Mouse (Mus musculus) myocyte (in vitro differentiated cells): ENCODE data around the gene Lgals4. TPM values are rescaled to one million over a fixed set of nuclear protein-coding genes. Genes with fewer than 3 reads are reported as not detected.

Source experiments
- H3K27me3 ChIP-seq: one replicate; pipeline ENCODE4 v1.6.1; 2011; ENCODE audit not compliant: control insufficient read depth, insufficient read depth, insufficient read length
- H3K36me3 ChIP-seq: one replicate; pipeline ENCODE4 v1.6.1; 2011; ENCODE audit not compliant: control insufficient read depth, insufficient read depth
- H3K4me2 ChIP-seq: one replicate; pipeline ENCODE4 v1.6.1; 2011; ENCODE audit warnings: low read depth, control low read depth
- H3K4me3 ChIP-seq: one replicate; pipeline ENCODE4 v1.5.1; 2011; ENCODE audit warnings: mild to moderate bottlenecking, control low read depth, moderate library complexity
- H3K79me2 ChIP-seq: one replicate; pipeline ENCODE4 v1.6.1; 2011; ENCODE audit not compliant: control insufficient read depth, insufficient read depth
- H3ac ChIP-seq: one replicate; pipeline ENCODE4 v1.6.1; 2011; ENCODE audit not compliant: control insufficient read depth, insufficient read length
- CEBPB ChIP-seq: IDR thresholded peaks from 2 replicates; pipeline ENCODE4 v1.6.1; 2011; ENCODE audit warnings: mild to moderate bottlenecking, moderate library complexity; ENCODE audit not compliant: poor library complexity, insufficient read depth, severe bottlenecking
- E2F4 ChIP-seq: IDR thresholded peaks from one replicate; pipeline ENCODE4 v1.6.1; 2011; ENCODE audit warnings: mild to moderate bottlenecking, control low read depth, moderate library complexity; ENCODE audit not compliant: insufficient read depth
- MAX ChIP-seq: IDR thresholded peaks from one replicate; pipeline ENCODE4 v1.6.1; 2011; ENCODE audit warnings: low read depth, mild to moderate bottlenecking, control low read depth
- MYOD1 ChIP-seq, 3 experiments: IDR thresholded peaks; one replicate each; pipeline ENCODE4 v1.6.1; 2011; ENCODE audit warnings: control low read depth in 2 of 3, low read depth in 2 of 3, mild to moderate bottlenecking in 2 of 3, moderate library complexity in 1 of 3; ENCODE audit not compliant: insufficient read length in 2 of 3, control insufficient read depth in 1 of 3
- MYOG ChIP-seq, 3 experiments: IDR thresholded peaks; one replicate each; pipeline ENCODE4 v1.6.1; 2011; ENCODE audit warnings: control low read depth in 2 of 3, low read depth in 2 of 3, mild to moderate bottlenecking in 2 of 3; ENCODE audit not compliant: insufficient read length in 2 of 3, control insufficient read depth in 1 of 3, insufficient read depth in 1 of 3
- POLR2A ChIP-seq: IDR thresholded peaks from one replicate; pipeline ENCODE4 v1.6.1; 2011; ENCODE audit warnings: low read depth, mild to moderate bottlenecking, control low read depth, moderate library complexity; ENCODE audit not compliant: insufficient read length
- POLR2AphosphoS2 ChIP-seq: IDR thresholded peaks from one replicate; pipeline ENCODE4 v1.6.1; 2011; ENCODE audit warnings: low read depth, control low read depth; ENCODE audit not compliant: insufficient read length
- REST ChIP-seq: IDR thresholded peaks from one replicate; pipeline ENCODE4 v1.6.1; 2011; ENCODE audit warnings: mild to moderate bottlenecking, control low read depth, moderate library complexity; ENCODE audit not compliant: insufficient read depth, insufficient read length
- SRF ChIP-seq: IDR thresholded peaks from one replicate; pipeline ENCODE4 v1.6.1; 2011; ENCODE audit warnings: low read depth; ENCODE audit not compliant: control insufficient read depth, insufficient read length
- TCF12 ChIP-seq: IDR thresholded peaks from one replicate; pipeline ENCODE4 v1.6.1; 2011; ENCODE audit warnings: mild to moderate bottlenecking, control low read depth; ENCODE audit not compliant: poor library complexity, insufficient read depth, severe bottlenecking
- TCF3 ChIP-seq: IDR thresholded peaks from one replicate; pipeline ENCODE4 v1.6.1; 2011; ENCODE audit warnings: low read depth, control low read depth; ENCODE audit not compliant: insufficient read length
- USF1 ChIP-seq: IDR thresholded peaks from one replicate; pipeline ENCODE4 v1.6.1; 2011; ENCODE audit warnings: low read depth, mild to moderate bottlenecking, control low read depth, moderate library complexity
- polyA plus RNA-seq: library from polyadenylated mRNA; unstranded; fragments of >200 nt; fragmentation: generic; extraction: Trizol; gene quantifications from one replicate; pipeline ENCODE4 v1.2.1, GENCODE M21; 2012; ENCODE audit warnings: missing spikeins

Gene Lgals4
- polyA plus RNA-seq, 1 experiment = 3.0 TPM

DNA sequence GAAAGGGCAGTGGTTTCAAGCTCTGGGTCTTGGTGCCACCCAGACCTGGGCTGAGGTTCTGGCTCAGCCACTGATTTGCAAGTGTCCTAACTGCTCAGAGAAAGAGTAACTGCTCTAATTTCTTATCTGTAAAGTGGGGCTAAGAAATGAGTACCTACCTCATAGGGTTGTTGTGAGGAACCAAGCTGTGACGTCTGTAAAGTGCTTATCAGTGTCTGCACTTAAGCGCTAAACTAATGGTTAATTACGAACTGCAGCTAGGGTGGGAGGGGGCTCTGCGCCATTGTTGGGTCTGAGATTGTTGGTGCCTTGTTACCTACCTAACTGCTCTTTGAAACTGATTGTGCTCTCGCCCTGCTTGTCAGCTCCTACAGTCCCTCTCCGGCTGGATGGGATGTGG lies 16.1 kb upstream of the Lgals4 start:
- TF ChIP-seq POLR2AphosphoS2 (peak; percentile 16), CEBPB (no peak)
- H3ac ChIP-seq = no peak overlapping the region
- peaks cover 59% of the 10 kb centered on the region for H3K79me2 ChIP-seq
- no peaks in the 10 kb centered on the region for H3K27me3 ChIP-seq
- no peak overlapping the region for H3K4me3 ChIP-seq
- H3K4me2 ChIP-seq = no peak overlapping the region
- H3K36me3 ChIP-seq = peaks cover 80% of the 10 kb centered on the region

DNA sequence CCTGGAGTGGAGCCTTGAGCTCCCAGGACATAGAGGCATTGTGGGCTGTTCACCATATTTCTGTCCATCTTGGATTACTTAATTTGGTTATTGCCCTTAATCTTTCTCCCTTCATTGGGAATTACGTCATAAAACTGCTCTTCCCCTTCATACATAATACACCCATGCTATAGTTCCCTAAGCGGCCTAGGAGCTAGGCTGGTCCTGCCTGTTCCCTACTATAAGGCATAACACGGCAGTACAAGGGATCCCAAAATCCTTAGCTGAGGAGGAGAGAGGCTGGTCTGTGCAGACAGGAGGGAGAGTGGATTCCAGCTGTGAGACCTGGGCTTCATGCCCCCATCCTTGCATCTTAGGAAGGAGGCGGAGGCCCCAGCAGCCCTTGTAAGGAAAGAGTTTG lies 15.7 kb upstream of the Lgals4 start:
- Histone ChIP-seq H3ac (no peak overlapping the region), H3K4me2 (no peak overlapping the region), H3K79me2 (peaks cover 55% of the 10 kb centered on the region), H3K27me3 (no peaks in the 10 kb centered on the region), H3K36me3 (peaks cover 83% of the 10 kb centered on the region), H3K4me3 (no peak overlapping the region)
- no peak for TF ChIP-seq MYOG (IDR thresholded peaks at IDR 0.05; ENCODE audit: control insufficient read depth in 1 of 3, insufficient read depth in 1 of 3, insufficient read length in 2 of 3, low read depth in 2 of 3)
- no peak for TF ChIP-seq POLR2A
- no peak for TF ChIP-seq SRF
- TF ChIP-seq USF1 = no peak
- no peak for TF ChIP-seq REST
- no peak for TF ChIP-seq CEBPB
- TF ChIP-seq MYOD1 (IDR thresholded peaks at IDR 0.05; ENCODE audit: control insufficient read depth in 1 of 3, insufficient read length in 2 of 3, low read depth in 2 of 3) = no peak
- TF ChIP-seq TCF12 = no peak
- TF ChIP-seq MAX = no peak
- TF ChIP-seq TCF3 = no peak
- TF ChIP-seq POLR2AphosphoS2 = no peak
- TF ChIP-seq E2F4 = no peak

DNA sequence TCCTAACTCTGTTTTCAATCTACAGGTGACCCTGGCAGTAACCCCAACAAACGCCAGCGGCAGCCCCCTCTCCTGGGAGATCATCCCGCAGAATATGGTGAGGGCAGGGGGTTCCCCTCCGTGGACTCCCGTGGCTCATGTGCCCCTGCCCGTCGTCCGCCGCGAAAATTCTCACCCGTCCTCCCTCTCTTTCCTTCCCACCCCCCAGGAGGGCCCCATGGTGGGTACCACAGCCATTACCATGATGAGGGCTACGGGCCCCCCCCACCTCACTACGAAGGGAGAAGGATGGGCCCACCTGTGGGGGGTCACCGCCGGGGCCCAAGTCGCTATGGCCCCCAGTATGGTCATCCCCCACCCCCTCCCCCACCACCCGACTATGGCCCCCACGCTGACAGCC lies 15.2 kb upstream of the Lgals4 start:
- H3K4me2 ChIP-seq = no peak overlapping the region
- peaks cover 50% of the 10 kb centered on the region for H3K79me2 ChIP-seq
- H3K4me3 ChIP-seq = no peak overlapping the region
- peaks cover 82% of the 10 kb centered on the region for H3K36me3 ChIP-seq
- H3K27me3 ChIP-seq = no peaks in the 10 kb centered on the region
- no peak overlapping the region for H3ac ChIP-seq
- TF ChIP-seq E2F4 = no peak
- TF ChIP-seq MAX = no peak
- no peak for TF ChIP-seq CEBPB
- TF ChIP-seq POLR2A = no peak
- TF ChIP-seq MYOD1 (IDR thresholded peaks at IDR 0.05; ENCODE audit: control insufficient read depth in 1 of 3, insufficient read length in 2 of 3, low read depth in 2 of 3) = no peak
- TF ChIP-seq USF1 = no peak
- no peak for TF ChIP-seq TCF12
- TF ChIP-seq REST = no peak
- TF ChIP-seq MYOG (IDR thresholded peaks at IDR 0.05; ENCODE audit: control insufficient read depth in 1 of 3, insufficient read depth in 1 of 3, insufficient read length in 2 of 3, low read depth in 2 of 3) = no peak
- TF ChIP-seq TCF3 = no peak
- no peak for TF ChIP-seq POLR2AphosphoS2
- no peak for TF ChIP-seq SRF

DNA sequence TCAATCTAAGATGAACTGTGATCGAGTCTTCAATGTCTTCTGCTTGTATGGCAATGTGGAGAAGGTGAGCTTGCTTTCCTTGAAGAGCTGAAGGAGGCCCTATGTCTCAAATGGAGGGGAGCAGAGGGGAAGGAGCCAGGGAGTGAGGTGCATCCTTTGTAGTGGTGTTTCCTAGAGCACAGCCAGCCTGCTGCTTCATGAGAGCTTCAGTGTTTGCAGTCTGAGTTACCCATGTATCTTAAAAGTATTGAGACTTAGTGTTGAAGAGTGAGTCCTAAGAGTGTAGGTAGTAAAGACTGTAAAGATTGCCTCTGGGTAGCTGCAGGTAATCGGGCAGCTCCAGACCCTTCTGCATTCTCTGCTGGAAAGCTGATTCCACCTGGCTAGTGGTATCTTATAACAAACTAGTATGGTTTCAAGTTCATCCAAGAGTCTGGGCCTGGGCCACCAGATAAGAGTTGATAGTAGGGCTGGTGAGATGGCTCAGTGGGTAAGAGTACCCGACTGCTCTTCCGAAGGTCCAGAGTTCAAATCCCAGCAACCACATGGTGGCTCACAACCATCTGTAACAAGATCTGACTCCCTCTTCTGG lies 14.7 kb upstream of the Lgals4 start:
- Histone ChIP-seq H3K79me2 (peaks cover 45% of the 10 kb centered on the region), H3ac (no peak overlapping the region), H3K36me3 (peaks cover 77% of the 10 kb centered on the region), H3K4me3 (no peak overlapping the region), H3K4me2 (no peak overlapping the region), H3K27me3 (no peaks in the 10 kb centered on the region)
- no peak for TF ChIP-seq SRF
- peak; percentile 61 for TF ChIP-seq POLR2AphosphoS2
- TF ChIP-seq USF1 = no peak
- TF ChIP-seq E2F4 = no peak
- no peak for TF ChIP-seq MYOG (IDR thresholded peaks at IDR 0.05; ENCODE audit: control insufficient read depth in 1 of 3, insufficient read depth in 1 of 3, insufficient read length in 2 of 3, low read depth in 2 of 3)
- no peak for TF ChIP-seq TCF12
- no peak for TF ChIP-seq REST

DNA sequence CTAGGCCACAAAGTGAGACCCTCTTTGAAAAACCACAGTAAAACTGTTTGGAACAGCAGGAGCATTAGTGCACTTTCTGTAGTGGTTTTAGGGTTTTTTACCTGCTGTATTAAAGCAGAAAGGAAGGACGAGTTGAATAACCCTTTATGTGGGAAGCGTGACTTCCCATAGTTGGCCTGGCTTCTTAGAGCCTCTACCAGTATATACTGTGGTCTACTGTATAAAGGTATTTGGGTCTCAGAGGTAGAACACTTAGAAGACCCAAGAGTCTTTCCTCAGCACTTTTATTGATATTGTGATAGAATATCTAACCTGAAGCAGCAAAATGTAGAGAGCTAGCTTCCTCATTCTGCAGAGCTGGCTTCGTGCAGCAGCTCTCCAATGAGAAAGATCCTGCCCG lies 14.1 kb upstream of the Lgals4 start:
- peak overlapping the region; percentile 51 for H3K4me2 ChIP-seq

More for the DNA sequence above, 14.1 kb upstream of the Lgals4 start:
- H3K27me3 ChIP-seq = no peaks in the 10 kb centered on the region
- H3ac ChIP-seq = no peak overlapping the region
- peaks cover 70% of the 10 kb centered on the region for H3K36me3 ChIP-seq
- peaks cover 39% of the 10 kb centered on the region for H3K79me2 ChIP-seq
- no peak overlapping the region for H3K4me3 ChIP-seq
- TF ChIP-seq CEBPB (no peak), POLR2AphosphoS2 (no peak), USF1 (no peak), REST (no peak), SRF (no peak), MYOD1 (IDR thresholded peaks at IDR 0.05; ENCODE audit: control insufficient read depth in 1 of 3, insufficient read length in 2 of 3, low read depth in 2 of 3) (no peak), TCF12 (no peak), MAX (no peak), TCF3 (no peak), MYOG (IDR thresholded peaks at IDR 0.05; ENCODE audit: control insufficient read depth in 1 of 3, insufficient read depth in 1 of 3, insufficient read length in 2 of 3, low read depth in 2 of 3) (no peak), E2F4 (no peak), POLR2A (no peak)
